Mouse (Mus musculus) inflammation-experienced regulatory T-cells, adult 6 months (primary cell): Measurements from ENCODE around the gene Hif3a. TPM values are rescaled to one million over a fixed set of nuclear protein-coding genes. Genes with fewer than 3 reads are reported as not detected.
A peak's percentile ranks its signal among the peaks of the same experiment; 100 is the strongest.

Experiments used
- ATAC-seq: one replicate; pipeline ENCODE4 v1.8.0; 2017
- polyA plus RNA-seq, 3 experiments: library from polyadenylated mRNA; unstranded; fragments of 100-300 nt; shearing (Covaris generic); gene quantifications; one replicate each; pipeline ENCODE4 v1.2.1; 2017

Gene Hif3a
- polyA plus RNA-seq, 3 experiments from 2014 or later: 0.42 to 0.47 TPM; not detected in 1

DNA sequence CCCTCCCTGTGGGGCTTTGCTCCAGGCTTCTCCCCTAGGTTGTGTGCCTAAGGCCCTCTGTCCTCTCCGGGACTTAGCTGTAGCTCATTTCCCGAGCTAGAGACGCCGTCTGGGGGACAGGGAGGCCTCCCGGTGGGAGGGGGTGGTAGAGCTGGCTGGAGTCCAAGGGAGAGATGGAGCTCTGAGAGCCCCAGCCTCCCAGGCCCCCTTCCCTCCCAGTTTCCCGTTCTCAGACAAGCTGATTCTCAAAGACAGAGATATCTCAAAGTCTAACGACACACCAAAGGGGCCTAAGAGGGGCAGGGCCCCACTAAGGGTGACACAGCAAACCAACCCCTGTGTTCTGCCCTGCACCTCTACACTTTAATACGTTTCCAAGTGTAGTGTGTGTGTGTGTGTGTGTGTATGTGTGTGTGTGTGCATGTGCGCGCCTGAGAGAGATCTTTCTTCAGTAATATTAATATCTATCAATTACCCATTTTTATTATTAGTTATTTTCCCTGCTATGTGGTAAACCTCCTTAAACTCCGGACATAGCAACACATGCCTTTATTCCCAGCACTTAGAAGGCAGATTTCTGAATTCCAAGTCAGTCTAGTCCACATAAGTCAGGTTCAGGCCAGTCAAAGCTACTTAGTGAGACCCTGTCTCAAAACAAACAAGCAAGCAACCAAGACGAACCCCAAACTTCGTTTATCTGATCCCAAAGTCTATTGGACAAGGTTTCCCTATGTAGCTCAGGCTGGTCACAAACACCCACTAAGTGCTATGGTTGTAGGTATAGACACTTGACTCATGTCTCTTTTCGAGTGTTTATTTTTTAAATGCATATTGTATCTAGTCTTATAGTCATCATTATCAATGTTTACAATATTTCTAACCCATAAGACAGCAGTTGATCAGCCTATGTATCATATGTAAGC is 5.4 kb downstream of the Hif3a start:
- no peak for ATAC-seq

DNA sequence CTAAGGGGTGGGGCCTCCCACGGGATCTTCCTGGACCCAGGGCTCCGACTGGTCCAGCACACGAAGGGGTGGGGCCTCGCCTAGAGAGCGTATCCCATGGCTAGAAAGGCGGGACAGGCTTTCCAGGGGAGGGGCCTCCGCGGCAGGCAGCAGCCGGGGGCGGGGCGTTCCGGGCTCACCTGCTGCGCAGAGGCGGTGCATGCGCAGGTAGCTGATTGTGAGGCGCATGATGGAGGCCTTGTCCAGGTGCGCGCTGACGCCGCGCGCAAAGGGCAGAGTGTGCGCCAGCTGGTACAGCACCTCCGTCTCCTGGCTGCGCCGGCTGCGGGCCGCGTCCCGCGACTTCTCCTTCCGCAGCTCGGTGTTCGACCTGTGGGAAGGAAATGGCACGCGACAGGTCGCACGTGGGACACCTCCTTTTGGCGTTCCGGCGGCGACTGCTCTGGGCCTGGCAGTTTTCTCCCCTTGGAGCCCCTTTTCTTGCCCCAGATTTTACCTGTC is 6.1 kb downstream of the Hif3a start:
- peak; percentile 49 for ATAC-seq

DNA sequence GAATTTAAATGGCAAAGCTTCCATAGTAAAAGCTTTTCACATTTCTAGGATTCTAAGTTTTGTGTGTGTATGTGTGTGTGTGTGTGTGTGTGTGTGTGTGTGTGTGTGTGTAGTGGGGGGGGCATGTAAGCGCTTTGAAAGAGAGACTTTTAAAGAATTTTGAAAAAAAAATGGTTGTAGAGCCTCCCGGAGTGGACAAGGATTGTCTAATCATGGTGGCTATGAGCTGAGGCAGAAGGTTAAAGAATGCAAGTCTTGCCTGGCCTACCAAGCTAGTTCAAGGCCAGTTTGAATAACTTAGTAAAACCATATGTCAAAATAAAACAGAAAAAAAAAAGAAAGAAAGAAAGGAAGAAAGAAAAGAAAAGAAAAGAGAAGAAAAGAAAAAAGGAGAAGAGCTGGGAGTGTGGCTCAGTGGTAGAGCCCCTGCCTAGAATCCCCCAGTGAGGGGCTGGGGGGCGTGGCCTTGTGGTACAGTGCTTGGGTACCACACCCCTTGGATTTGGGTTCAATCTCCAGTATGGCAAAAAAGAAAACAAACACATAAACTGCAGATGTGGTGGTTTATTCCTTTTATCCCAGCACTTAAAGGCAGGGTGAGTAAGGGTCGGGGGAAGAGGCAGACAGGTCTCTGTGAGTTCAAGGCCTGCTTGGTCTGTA is 6.8 kb downstream of the Hif3a start:
- ATAC-seq: no peak

DNA sequence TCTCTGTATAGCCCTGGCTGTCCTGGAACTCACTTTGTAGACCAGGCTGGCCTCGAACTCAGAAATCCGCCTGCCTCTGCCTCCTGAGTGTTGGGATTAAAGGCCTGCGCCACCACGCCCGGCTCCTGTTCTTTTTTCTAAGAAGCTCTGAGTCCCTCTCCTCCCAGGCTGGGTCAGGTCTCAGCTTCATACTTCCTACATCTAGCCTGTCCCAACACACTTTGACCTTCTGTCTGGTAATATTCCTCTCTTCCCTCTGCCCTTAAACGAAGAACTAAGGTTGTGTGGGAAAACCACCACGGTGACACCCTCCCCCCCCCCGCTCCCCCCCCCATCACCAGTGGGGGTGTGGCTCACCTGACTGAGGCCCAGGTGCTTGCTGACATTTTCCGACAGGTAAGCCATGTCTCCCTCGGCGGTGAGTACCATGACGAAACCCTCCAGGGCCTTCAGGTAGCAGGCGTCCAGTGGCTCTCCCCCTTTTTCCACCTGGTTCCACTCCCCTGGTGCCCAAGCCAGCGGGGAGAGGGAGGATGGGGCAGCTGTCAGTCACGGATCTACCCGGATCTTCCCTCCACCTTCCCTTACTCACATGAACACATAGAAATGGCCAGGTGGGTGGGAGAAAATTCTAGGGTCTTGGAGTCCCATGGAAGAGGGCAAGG is 7.8 kb downstream of the Hif3a start:
- no peak for ATAC-seq

DNA sequence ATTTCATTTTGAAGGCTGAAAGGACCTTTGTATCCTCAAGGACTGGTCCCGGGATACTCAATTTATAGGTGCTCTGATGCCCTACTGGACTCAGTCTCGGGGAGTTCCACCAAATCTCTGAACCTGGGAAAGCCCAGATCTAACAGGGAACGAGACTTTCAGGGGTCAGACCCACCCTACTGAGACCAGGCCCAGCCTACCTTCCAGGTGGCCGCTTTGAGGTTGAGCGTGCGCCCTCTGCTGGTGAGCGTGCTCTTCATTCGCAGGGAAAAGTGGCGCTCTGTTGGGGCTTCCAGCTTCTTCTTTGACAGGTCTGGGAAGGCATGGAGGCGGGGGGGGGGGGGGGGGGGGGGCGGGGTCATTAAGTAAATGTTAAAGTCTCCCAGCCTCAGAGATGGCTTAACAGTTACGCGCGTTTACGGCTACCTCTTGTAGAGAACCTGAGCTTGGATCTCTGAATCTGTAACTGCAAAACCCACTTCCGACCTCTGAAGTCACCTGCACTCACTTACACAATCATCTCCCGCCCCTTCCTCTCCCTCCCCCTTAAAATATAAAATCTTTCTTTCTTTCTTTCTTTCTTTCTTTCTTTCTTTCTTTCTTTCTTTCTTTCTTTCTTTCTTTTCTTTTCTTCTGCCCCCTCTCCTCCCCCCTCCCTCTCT is 11.2 kb downstream of the Hif3a start:
- ATAC-seq: peak; percentile 79

DNA sequence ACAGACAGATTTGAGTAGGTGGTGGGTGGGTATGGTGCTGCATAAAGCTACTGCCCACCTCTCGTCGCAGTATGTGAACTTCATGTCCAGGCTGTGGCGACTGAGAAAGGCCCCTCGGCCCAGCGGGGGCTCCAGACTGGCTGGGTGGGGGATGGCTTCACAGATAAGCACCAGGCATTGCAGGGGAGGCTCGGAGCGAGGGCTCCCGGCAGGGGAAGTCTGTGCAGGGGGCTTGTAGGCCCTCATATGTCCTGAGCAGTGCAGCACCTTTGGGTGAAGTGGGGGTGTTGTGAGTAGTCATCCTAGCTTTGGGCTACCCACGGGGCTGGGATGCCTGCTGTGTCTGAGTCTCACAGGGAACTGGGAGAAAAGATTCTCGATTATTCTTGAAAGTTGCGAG is 11.7 kb downstream of the Hif3a start:
- ATAC-seq: no peak

DNA sequence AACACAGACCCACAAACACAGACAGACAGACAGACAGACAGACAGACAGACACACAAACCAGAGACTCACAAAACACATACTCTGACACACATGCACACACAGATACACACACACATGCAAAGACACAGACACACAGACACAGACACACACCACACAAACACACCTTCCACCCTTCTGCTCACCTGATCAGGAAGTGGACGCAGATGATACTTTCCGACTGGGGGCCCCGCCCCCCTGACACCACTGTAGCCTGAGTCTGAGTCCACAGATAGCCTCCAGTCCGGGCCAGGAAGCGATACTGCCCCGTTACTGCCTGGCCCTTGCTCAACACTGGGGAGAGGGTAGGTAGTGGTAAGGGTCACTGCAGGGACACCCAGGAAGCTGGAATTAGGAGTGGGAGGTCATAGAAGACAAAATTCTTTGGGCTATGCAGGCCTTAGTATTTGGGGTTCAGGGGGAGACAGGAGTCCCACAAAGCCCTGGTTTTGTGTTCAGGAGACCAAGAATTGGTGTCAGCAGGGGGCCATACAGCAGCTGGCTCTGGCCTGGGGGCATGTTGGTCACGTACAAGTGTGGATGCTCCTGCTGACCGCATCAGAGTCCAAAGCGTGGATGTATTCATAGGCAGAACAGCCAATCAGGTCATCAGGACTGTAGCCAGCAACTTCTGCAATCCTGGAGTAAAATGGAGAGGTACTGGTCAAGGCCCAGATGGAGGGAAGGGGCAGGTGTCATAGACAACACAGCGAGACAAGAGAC is 13.6 kb downstream of the Hif3a start:
- ATAC-seq: no peak

DNA sequence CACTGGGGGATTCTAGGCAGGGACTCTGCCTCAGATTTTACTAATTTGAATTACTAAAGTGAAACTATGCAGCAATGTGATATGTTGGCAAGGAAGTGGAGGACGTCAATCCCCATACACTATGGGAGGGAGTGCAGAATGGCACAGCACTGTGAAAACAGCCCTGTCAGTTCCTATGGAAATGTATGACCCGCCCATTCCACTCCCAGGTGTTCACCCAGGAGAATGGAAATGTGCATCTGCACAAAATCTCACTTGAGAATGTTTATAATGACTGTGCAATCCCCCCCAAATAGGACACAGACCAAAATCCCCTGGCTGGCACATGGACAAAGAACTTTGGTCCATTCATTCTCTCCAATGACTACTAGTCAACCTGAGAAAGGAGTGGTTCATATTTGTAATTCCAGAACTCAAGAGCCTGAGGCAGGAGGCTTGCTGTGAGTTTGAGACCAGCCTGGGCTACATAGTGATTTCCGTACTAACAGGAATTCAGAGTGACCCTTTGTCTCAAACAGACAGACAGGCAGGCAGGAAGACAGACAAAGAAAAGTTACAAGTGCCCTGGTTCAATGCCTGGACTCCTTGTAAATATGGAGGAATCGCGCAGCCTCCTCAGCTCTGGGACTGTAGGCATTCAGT is 15.1 kb downstream of the Hif3a start:
- no peak for ATAC-seq

DNA sequence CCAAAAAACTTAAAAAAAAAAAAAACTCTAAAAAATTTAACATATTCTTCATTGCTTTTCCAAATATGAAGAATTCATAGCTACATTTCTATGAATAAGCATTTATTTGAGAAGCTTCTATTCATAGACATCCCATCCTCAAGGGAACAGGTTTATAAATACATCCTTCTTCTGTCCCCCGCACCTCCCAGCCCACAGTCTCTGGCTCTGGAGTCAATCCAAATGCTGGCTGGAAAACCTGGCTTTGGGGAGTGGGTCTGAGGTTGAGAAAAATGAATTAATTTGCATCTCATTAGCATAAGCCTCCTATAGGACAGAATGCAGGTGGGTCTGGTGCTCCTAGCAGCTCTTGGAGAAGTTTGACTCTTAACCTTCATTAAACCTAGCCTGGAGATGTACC is 16.5 kb downstream of the Hif3a start:
- ATAC-seq: no peak

DNA sequence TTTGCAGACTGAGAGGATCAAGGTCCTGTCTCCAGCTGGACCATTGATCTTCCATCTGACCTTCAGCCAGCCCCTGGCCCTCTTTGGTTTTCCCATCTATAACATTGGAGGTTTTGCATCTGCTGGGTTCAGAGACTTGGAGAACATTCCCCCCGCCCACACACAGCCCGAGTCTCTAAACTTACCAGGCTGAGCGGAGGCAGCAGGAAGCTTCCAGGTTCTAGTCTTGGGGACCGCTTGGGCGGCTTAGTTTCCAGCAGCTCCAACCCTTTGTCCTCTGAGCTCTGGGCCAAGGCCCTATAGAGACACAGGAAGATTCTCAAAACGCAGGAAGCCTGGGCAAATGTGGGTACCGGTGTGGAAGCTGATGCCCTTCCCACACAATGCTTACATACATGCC is 22.9 kb downstream of the Hif3a start:
- no peak for ATAC-seq

DNA sequence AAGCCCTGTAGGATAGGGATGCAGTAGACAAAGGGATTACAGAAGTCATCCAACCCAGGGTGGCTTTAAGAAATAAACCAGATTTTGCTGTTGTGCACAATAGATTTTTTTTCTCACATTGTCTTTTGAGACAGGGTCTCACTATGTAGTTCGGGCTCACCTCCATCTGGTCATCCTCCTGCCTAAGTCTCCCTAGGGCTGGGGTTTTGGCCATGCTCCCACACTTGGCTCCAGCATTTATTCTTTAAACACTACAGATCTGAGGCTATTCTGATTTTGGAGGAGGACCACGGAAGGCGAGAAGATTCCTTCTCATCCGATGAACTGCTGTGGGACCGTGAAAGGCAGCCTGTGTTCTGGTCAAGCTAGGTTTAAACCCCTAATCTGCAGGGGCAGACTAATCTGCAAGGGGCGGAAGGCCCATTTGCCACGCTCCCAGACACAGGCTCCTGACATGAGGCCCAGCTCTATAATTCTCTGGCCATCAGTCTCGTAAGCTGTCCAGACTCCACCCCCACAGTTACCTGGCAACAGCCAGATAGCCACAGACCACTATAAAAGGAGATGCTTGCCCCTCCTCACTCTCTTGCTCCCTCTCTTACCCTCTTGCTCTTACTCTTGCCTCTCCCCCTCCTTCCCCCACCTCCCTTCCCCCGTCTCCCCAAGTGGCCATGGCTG is 24.1 kb downstream of the Hif3a start:
- no peak for ATAC-seq

DNA sequence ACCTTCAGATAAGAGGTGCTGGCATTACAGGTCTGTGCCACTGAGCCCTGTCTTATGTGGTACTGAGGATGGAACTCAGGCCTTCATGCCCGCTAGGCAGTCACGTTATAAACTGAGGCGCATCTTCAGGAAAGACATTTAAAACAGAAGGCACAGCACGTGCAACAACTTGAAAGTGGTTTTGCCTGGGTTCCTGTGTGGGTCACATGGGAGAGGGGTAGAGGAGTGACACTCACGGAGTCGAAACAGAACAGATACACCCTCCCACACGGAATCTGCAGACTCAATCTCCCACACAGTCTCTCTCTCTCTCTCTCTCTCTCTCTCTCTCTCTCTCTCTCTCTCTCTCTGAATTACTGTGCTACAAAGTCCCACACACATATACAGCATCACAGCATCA is 32.0 kb downstream of the Hif3a start:
- ATAC-seq: peak; percentile 46

DNA sequence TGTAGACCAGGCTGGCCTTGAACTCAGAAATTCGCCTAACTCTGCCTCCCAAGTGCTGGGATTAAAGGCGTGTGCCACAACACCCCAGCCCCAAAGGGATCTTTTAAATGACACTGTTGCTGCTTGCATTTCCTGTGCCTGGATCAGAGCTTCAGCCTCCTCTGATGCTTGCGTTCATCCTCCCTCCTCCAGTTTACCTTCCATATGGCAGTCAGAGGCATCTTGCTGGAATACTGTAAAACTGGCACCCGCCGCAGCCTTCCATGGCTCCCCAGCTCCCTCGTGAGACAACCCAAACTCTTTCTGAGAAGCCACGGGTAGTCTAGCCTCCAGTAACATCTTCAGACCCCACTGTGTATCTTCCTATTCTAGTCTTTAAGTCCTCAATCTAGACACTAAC is 33.3 kb downstream of the Hif3a start:
- ATAC-seq: no peak

DNA sequence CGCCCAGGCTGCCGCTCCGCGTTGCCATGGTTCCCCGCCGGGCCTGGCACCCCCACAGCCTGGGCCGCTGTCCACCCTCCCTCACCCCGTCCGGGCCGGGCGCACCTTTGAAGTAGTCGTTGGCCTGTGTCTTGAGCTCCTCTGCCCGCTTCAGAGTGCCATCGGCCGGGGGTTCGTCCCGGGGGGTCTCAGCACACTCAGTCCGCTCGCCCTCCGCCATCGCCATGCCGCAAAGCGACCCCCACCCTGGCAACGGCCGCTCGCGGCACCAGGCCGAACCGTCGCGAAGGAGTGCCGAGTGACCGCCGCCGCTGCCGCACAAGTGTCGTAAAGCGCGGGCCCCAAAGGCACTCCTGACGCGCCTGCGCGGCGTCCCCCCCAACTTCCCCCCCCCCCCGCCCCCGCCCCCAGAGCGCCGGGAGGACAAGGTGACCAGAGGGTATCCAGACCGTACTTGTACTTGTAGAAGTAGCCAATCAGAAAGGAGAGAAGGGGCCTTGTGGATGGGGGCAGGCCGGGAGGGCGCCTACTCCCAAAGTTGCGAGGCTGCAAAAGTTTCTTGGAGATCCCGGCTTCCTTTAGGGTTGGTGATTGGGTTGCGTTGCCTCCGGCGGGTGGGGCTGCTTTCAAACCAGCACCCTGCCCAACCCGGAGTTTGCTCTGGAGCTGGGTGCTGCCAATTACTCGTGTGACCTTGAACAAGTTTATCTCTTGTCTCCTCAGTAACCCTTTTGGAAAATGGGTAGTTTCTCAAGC is 34.5 kb downstream of the Hif3a start, which contains the start of gene Ppp5c:
Ppp5c (minus strand) TSS at position 337 of the 756 bp plus-strand sequence.
- peak; percentile 15 for ATAC-seq

DNA sequence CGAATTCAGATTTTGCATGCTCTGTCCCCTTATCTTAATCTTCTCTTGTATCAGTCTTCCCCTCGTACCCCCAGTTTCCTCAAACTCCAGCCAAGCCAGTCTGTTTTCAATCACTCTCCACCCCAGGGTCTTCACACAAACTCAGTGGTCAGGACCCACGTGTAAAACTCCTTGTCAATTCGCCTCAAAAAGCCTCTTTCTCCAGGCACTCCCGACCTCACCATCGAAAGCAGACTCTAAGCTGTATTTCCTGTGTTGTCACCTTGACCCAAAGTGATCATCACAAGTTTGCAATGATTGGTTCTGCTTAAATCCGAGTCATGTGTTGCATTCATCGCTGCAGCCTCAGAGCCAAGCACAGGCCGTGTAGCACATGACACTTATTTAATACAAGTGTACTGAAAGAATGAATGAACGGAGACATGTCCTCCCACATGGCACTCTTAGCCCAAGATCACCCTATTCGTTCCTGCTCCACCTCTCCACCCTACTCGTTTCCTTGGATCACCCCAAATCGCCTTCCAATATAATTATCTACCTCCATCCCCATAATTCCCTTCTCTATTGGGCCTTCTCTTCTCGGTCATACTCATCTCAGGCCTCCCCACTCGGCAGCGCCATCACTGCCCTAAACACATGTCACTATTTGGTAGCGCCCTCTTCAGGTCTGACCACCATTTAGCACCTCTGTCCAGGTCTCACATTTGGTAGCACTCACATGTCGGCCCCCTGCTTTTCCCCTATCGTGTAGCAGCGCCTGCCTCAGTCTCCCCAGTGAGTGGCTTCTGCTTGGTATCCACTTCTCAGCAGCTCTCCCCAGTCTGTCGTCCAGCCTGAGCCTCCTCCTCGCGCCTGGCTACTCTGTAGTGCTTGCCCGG is 35.3 kb downstream of the Hif3a start:
- ATAC-seq: peak; percentile 51

DNA sequence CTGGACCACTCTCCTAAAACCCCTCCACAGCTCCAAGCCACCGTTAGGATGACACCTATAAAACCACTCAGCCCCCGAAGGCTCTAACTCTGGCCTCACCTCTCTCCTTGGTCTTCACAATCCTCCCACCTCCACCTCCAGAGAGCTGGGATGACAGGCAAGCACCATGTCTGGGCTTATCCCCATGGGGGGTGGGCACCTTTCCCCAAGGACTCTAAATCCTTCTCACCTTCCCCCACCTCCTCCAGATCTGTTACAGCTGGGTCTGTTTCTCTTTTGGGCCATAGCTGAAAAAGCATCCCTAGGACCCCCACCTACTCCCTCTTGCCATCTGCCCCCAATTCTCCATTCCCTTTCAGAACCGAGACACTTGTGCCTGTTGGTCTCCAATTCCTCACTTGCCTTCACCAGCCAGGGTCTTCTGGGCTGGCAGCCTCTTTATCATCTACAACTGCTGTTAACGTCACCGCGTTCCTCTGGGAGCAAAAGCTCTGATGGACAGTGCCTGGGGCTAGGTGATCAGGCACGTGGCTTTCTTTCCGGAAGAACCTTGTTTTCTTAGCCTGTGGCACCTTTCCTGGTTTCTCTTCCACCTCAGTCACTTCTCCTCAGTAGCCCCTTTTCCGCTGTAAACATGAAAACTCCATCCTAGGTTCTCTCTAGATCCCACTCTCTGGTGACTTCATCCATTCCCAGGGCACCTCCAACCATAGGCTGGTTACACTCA is 36.2 kb downstream of the Hif3a start:
- ATAC-seq: no peak

DNA sequence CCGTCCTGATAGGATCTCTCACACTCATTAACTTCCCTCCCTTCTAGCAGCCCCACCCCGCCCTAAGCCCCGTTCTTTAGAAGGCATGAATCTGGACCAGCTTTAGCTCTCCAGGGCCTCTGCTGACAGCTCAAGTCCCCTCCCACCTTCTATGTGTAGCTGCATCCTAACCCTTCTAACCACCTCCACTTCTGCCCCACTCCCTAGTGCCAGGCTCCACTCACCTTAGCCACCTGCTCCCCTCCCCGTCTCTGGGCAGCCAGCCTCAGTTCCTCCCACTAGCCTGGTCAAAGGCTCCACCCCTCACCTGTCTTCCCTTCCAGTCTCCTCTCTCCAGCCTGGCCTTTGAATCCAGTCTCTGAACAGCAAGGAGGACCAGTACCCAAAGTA is 36.7 kb downstream of the Hif3a start:
- ATAC-seq: no peak

DNA sequence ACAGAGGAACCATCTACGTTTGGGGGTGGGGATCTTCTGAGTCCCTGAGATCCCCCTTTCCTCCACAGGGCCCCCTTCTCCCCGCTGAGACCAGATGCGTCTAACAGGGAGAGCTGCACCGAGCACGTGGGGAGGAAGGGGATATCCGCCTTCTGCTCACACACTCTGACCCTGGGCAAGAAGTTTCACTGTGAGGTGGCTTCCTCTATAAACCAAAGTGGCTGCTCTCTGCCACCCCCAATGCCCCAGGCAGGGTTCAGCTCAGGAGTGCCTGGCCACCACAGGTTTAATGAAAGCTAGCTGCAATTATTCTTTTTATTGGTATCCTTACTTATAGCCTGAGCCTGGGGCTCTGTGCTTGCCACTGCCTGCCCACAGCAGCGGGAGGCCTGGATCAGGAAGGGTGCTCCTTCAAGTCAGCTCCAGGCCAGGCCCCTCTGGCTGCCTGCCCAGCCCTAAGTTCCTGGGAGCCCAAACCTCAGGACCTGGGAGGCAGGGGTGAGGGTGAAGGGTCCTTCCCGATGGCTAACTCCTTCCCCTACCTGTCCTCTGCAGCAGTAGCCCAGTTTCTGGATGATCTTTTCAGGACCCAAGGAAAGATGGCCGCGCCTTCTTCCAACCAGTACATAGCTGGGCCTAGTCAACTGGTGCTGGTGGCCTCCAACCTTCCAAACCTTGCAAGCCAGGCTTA is 37.3 kb downstream of the Hif3a start:
- ATAC-seq: peak; percentile 62
